Mouse (Mus musculus) spleen, adult 12 weeks (tissue): ENCODE measurements around the gene Itk.

ENCODE experiments used
- DNase-seq: peaks from one replicate; pipeline ENCODE4 v3.0.0; 2022; ENCODE audit warnings: low spot score

Gene Itk

GRCm38 (mm10) chr11:46360991-46361665 lies 28.2 kb downstream of the Itk start:
- no peak for DNase-seq

GRCm38 (mm10) chr11:46358369-46358768 lies 30.9 kb downstream of the Itk start:
- no peak for DNase-seq

- no peak for DNase-seq
Observed at GRCm38 (mm10) chr11:46349681-46350410, 39.5 kb downstream of the Itk start.

GRCm38 (mm10) chr11:46348416-46348815 lies 40.9 kb downstream of the Itk start:
- DNase-seq, result no peak

- no peak for DNase-seq
Observed at GRCm38 (mm10) chr11:46347756-46348155, 41.6 kb downstream of the Itk start.

- DNase-seq, result peak; percentile 48
Observed at GRCm38 (mm10) chr11:46343886-46344546, 45.3 kb downstream of the Itk start.

- no peak for DNase-seq
Observed at GRCm38 (mm10) chr11:46341960-46342359, 47.4 kb downstream of the Itk start.

GRCm38 (mm10) chr11:46336020-46336419 lies 53.3 kb downstream of the Itk start:
- no peak for DNase-seq

GRCm38 (mm10) chr11:46332217-46332616 lies 57.1 kb downstream of the Itk start:
- DNase-seq, result no peak

GRCm38 (mm10) chr11:46326271-46327015 lies 62.9 kb downstream of the Itk start:
- peak; percentile 33 for DNase-seq

GRCm38 (mm10) chr11:46321559-46321958 lies 67.8 kb downstream of the Itk start:
- no peak for DNase-seq

GRCm38 (mm10) chr11:46314534-46314933 lies 74.8 kb downstream of the Itk start:
- DNase-seq, result no peak

GRCm38 (mm10) chr11:46313851-46314250 lies 75.5 kb downstream of the Itk start:
- DNase-seq, result no peak

GRCm38 (mm10) chr11:46312523-46313035 lies 76.7 kb downstream of the Itk start, which contains the start of gene Cyfip2:
Gene Cyfip2, minus strand, starts transcription at chr11:46312859.
- DNase-seq, result no peak

- peak; percentile 54 for DNase-seq
Observed at GRCm38 (mm10) chr11:46311703-46312522, 77.4 kb downstream of the Itk start.

GRCm38 (mm10) chr11:46311181-46311702 lies 78.1 kb downstream of the Itk start:
- no peak for DNase-seq

- no peak for DNase-seq
Observed at GRCm38 (mm10) chr11:46310647-46311063, 78.7 kb downstream of the Itk start.

- no peak for DNase-seq
Observed at GRCm38 (mm10) chr11:46309808-46310555, 79.3 kb downstream of the Itk start.

GRCm38 (mm10) chr11:46309111-46309741 lies 80.1 kb downstream of the Itk start:
- DNase-seq, result no peak
